ENCODE assay signal across 8 mouse cellular contexts in genomic region chr8:70234781-70235128, GRCm38 (mm10). TPM values are rescaled to one million over a fixed set of nuclear protein-coding genes. Genes with fewer than 3 reads are reported as not detected.
A peak's percentile ranks its signal among the peaks of the same experiment; 100 is the strongest.
DNase-seq lines count a peak whose midpoint lies in the region; ATAC-seq and TF ChIP-seq lines count a peak whose summit lies in the region.

No protein-coding gene starts in this region.

- no peak for TF ChIP-seq CTCF in G1E (IDR thresholded peaks at IDR 0.05; ENCODE audit: low read depth, low read length)

- H3K9ac ChIP-seq in heart, embryonic 15.5 days = peak overlapping the region; percentile 76

- intact Hi-C loops in heart, postnatal 14 days (cut with DNase I) = no loop called here

- peaks cover 20% of the 10 kb centered on the region for H3K4me1 ChIP-seq in heart, embryonic 15.5 days (replicated peaks)
- peaks cover 50% of the 10 kb centered on the region for H3K4me1 ChIP-seq in G1E (ENCODE audit: insufficient read depth, low read depth, low read length)
- H3K4me1 ChIP-seq in hindbrain, embryonic 10.5 days (replicated peaks) = peaks cover 23% of the 10 kb centered on the region
- peaks cover 27% of the 10 kb centered on the region for H3K4me1 ChIP-seq in midbrain, embryonic 10.5 days

- H3K27ac ChIP-seq in heart, embryonic 15.5 days = peak overlapping the region; percentile 93
- peak overlapping the region; percentile 97 for H3K27ac ChIP-seq in hindbrain, embryonic 10.5 days
- peak overlapping the region; percentile 93 for H3K27ac ChIP-seq in midbrain, embryonic 10.5 days (replicated peaks)

- peak overlapping the region; percentile 84 for H3K4me2 ChIP-seq in heart, embryonic 15.5 days

- peak overlapping the region; percentile 78 for H3K4me3 ChIP-seq in heart, embryonic 15.5 days
- H3K4me3 ChIP-seq in G1E (ENCODE audit: low read depth, low read length) = peak overlapping the region; percentile 79
- H3K4me3 ChIP-seq in hindbrain, embryonic 10.5 days = peak overlapping the region; percentile 88
- H3K4me3 ChIP-seq in midbrain, embryonic 10.5 days = peak overlapping the region; percentile 76

- peaks cover 42% of the 10 kb centered on the region for H3K36me3 ChIP-seq in heart, embryonic 15.5 days
- H3K36me3 ChIP-seq in G1E (replicated peaks) = peaks cover 55% of the 10 kb centered on the region
- peaks cover 55% of the 10 kb centered on the region for H3K36me3 ChIP-seq in hindbrain, embryonic 10.5 days
- peaks cover 53% of the 10 kb centered on the region for H3K36me3 ChIP-seq in midbrain, embryonic 10.5 days

- H3K27me3 ChIP-seq in heart, embryonic 15.5 days = no peaks in the 10 kb centered on the region
- H3K27me3 ChIP-seq in G1E (ENCODE audit: insufficient read depth, low read length) = no peaks in the 10 kb centered on the region; the same call in 1 of the 2 replicates
- no peaks in the 10 kb centered on the region for H3K27me3 ChIP-seq in hindbrain, embryonic 10.5 days (ENCODE audit: insufficient read depth, poor library complexity, severe bottlenecking)
- H3K27me3 ChIP-seq in midbrain, embryonic 10.5 days (ENCODE audit: low read depth, poor library complexity, severe bottlenecking) = no peaks in the 10 kb centered on the region

- ATAC-seq in heart, embryonic 15.5 days (replicated peaks; ENCODE audit: insufficient number of reproducible peaks, insufficient read depth, low FRiP score, low read depth) = no peak
- ATAC-seq in G1E (ENCODE audit: extremely low read depth, insufficient number of reproducible peaks, low FRiP score, poor library complexity, severe bottlenecking) = no peak

- DNase-seq in heart, postnatal 14 days = no peak
- no peak for DNase-seq in G1E (ENCODE audit: low spot score)
- DNase-seq in hindbrain, embryonic 10.5 days (ENCODE audit: low spot score) = no peak
- DNase-seq in midbrain, embryonic 10.5 days (ENCODE audit: low spot score) = no peak
- no peak for DNase-seq in cerebellum, adult 8-10 months
- no peak for DNase-seq in gastrocnemius, adult 8-10 months (ENCODE audit: low spot score in 2 of 2)
- no peak for DNase-seq in spleen, postnatal 36 days (ENCODE audit: low spot score in 2 of 2)

- WGBS in heart, embryonic 15.5 days = 0% methylated on average over 15 of the region's 15 CpGs
- under 1% methylated on average over 15 of the region's 15 CpGs for whole genome bisulfite sequencing in hindbrain, embryonic 10.5 days
- WGBS in midbrain, embryonic 10.5 days = under 1% methylated on average over 15 of the region's 15 CpGs

- no peaks in the 10 kb centered on the region for H3K9me3 ChIP-seq in heart, embryonic 15.5 days (replicated peaks)
- no peaks in the 10 kb centered on the region for H3K9me3 ChIP-seq in G1E (replicated peaks)
- H3K9me3 ChIP-seq in hindbrain, embryonic 10.5 days = no peaks in the 10 kb centered on the region
- H3K9me3 ChIP-seq in midbrain, embryonic 10.5 days (replicated peaks) = no peaks in the 10 kb centered on the region

RNA-seq across cellular contexts. Expression of gene Armc6, which starts 0.5 kb away (rescaled TPM):
- polyA plus RNA-seq in heart, embryonic 15.5 days (2015; fragmentation: Nextera tagmentation; extraction: Ambion mirVana) = 16.4 and 24.0 TPM in 2 replicates
- total RNA-seq in heart, postnatal 14 days (2021) = 1 to 10 TPM; 6.6 to 9.7 TPM
- total RNA-seq in G1E (2014; fragmentation: Nextera tagmentation) (7.7 and 9.3 TPM in 2 replicates), G1E (2017) (12.5 and 13.9 TPM in 2 replicates)
- 13.7 and 15.2 TPM in 2 replicates for polyA plus RNA-seq in G1E (2012)
- 39.7 and 40.9 TPM in 2 replicates for polyA plus RNA-seq in hindbrain, embryonic 10.5 days (2016; fragmentation: Nextera tagmentation; extraction: Ambion mirVana)
- polyA plus RNA-seq in midbrain, embryonic 10.5 days (2016; fragmentation: Nextera tagmentation; extraction: Ambion mirVana) = 35.7 and 38.8 TPM in 2 replicates
- total RNA-seq in gastrocnemius, adult 8-10 months (2022) = 1 to 10 TPM; 5.5 to 8.7 (median 7.6) TPM

RNA-seq across cellular contexts. Expression of gene Sugp2, which starts 0.7 kb away (rescaled TPM):
- 22.1 and 27.4 TPM in 2 replicates for polyA plus RNA-seq in heart, embryonic 15.5 days (2015; fragmentation: Nextera tagmentation; extraction: Ambion mirVana)
- total RNA-seq in heart, postnatal 14 days (2021) = 10 to 100 TPM; 40.2 to 44.7 TPM
- total RNA-seq in G1E (2014; fragmentation: Nextera tagmentation) = 16.5 and 32.5 TPM in 2 replicates
- 22.7 and 27.8 TPM in 2 replicates for total RNA-seq in G1E (2017)
- 26.5 and 30.9 TPM in 2 replicates for polyA plus RNA-seq in G1E (2012)
- polyA plus RNA-seq in hindbrain, embryonic 10.5 days (2016; fragmentation: Nextera tagmentation; extraction: Ambion mirVana) = 56.1 and 58.2 TPM in 2 replicates
- 57.6 and 62.4 TPM in 2 replicates for polyA plus RNA-seq in midbrain, embryonic 10.5 days (2016; fragmentation: Nextera tagmentation; extraction: Ambion mirVana)
- total RNA-seq in gastrocnemius, adult 8-10 months (2022) = 10 to 100 TPM; 41.1 to 50.5 (median 42.9) TPM

RNA-seq across cellular contexts. Expression of gene Slc25a42, which starts 22.6 kb away (rescaled TPM):
- polyA plus RNA-seq in heart, embryonic 15.5 days (2015; fragmentation: Nextera tagmentation; extraction: Ambion mirVana) = 7.6 and 12.5 TPM in 2 replicates
- total RNA-seq in heart, postnatal 14 days (2021) = 10 to 100 TPM; 46.4 to 55.4 TPM
- total RNA-seq in G1E (2014; fragmentation: Nextera tagmentation) (18.8 and 19.3 TPM in 2 replicates), G1E (2017) (5.1 and 5.3 TPM in 2 replicates)
- polyA plus RNA-seq in G1E (2012) = 9.7 and 12.1 TPM in 2 replicates
- polyA plus RNA-seq in hindbrain, embryonic 10.5 days (2016; fragmentation: Nextera tagmentation; extraction: Ambion mirVana) = 2.6 and 3.5 TPM in 2 replicates
- 2.2 and 2.7 TPM in 2 replicates for polyA plus RNA-seq in midbrain, embryonic 10.5 days (2016; fragmentation: Nextera tagmentation; extraction: Ambion mirVana)
- total RNA-seq in gastrocnemius, adult 8-10 months (2022) = 10 to 100 TPM; 27.4 to 34.4 (median 31.1) TPM

RNA-seq across cellular contexts. Expression of gene Homer3, which starts 47.9 kb away (rescaled TPM):
- 24.2 and 33.6 TPM in 2 replicates for polyA plus RNA-seq in heart, embryonic 15.5 days (2015; fragmentation: Nextera tagmentation; extraction: Ambion mirVana)
- 10 to 100 TPM; 16.6 to 18.0 TPM for total RNA-seq in heart, postnatal 14 days (2021)
- total RNA-seq in G1E (2014; fragmentation: Nextera tagmentation) (1.6 and 3.8 TPM in 2 replicates), G1E (2017) (6.0 and 6.7 TPM in 2 replicates)
- polyA plus RNA-seq in G1E (2012) = 12.0 and 14.8 TPM in 2 replicates
- polyA plus RNA-seq in hindbrain, embryonic 10.5 days (2016; fragmentation: Nextera tagmentation; extraction: Ambion mirVana) = 107 and 108 TPM in 2 replicates
- polyA plus RNA-seq in midbrain, embryonic 10.5 days (2016; fragmentation: Nextera tagmentation; extraction: Ambion mirVana) = 102 and 111 TPM in 2 replicates
- 1 to 10 TPM; 3.1 to 4.4 (median 3.2) TPM for total RNA-seq in gastrocnemius, adult 8-10 months (2022)
